Mouse (Mus musculus): ENCODE measurements at regions not wholly inside any gene's neighbourhood (a gene's known extent, or its start where the extent isn't known, plus 50 kb on each side); places are given as distances from the start of the nearest gene placed in this dataset.

- DNase-seq = no peak
Measured at GRCm38 (mm10) chr10:72923611-72924010, 175.5 kb upstream of the Pcdh15 start.

GRCm38 (mm10) chr10:72956957-72957356 lies 142.2 kb upstream of the Pcdh15 start:
- DNase-seq = no peak

- peak in 1 of 2 experiments; percentile 1 for DNase-seq
Measured at GRCm38 (mm10) chr10:72960051-72960450, 139.1 kb upstream of the Pcdh15 start.

GRCm38 (mm10) chr10:72981359-72981758 lies 117.8 kb upstream of the Pcdh15 start:
- DNase-seq = no peak

GRCm38 (mm10) chr10:72988355-72988754 lies 110.8 kb upstream of the Pcdh15 start:
- DNase-seq = no peak

- DNase-seq = no peak
Measured at GRCm38 (mm10) chr10:73010897-73011296, 88.2 kb upstream of the Pcdh15 start.

GRCm38 (mm10) chr10:73011874-73012273 lies 87.3 kb upstream of the Pcdh15 start:
- DNase-seq = no peak

GRCm38 (mm10) chr10:73037476-73037875 lies 61.7 kb upstream of the Pcdh15 start:
- no peak for DNase-seq

GRCm38 (mm10) chr10:73039551-73039950 lies 59.6 kb upstream of the Pcdh15 start:
- DNase-seq = no peak
